Mouse (Mus musculus) forebrain, embryonic 16.5 days (tissue): ENCODE measurements around the gene Gm28043. TPM values are rescaled to one million over a fixed set of nuclear protein-coding genes. Genes with fewer than 3 reads are reported as not detected.

Experiments used
- ATAC-seq: fragments of 200-750 bp; cut with Nextera tagmentation; 2 replicates; pipeline ENCODE4 v1.8.0; 2017; ENCODE audit warnings: mild to moderate bottlenecking, moderate library complexity
- H3K27ac ChIP-seq: fragments of 300-500 bp; sonication (generic); 2 replicates; pipeline ENCODE4 v1.5.1; 2014; ENCODE audit warnings: low read length, control low read depth
- H3K27me3 ChIP-seq: fragments of 300-500 bp; sonication (generic); replicated peaks from 2 replicates; pipeline ENCODE4 v1.6.1; 2014; ENCODE audit warnings: low read length; ENCODE audit not compliant: control insufficient read depth, insufficient read depth
- H3K36me3 ChIP-seq: fragments of 300-500 bp; sonication (generic); 2 replicates; pipeline ENCODE4 v1.6.1; 2014; ENCODE audit not compliant: control insufficient read depth, insufficient read depth
- H3K4me1 ChIP-seq: fragments of 300-500 bp; sonication (generic); replicated peaks from 2 replicates; pipeline ENCODE4 v1.6.1; 2014; ENCODE audit warnings: low read length; ENCODE audit not compliant: control insufficient read depth, insufficient read depth
- H3K4me2 ChIP-seq: fragments of 300-500 bp; sonication (generic); 2 replicates; pipeline ENCODE4 v1.6.1; 2014; ENCODE audit warnings: mild to moderate bottlenecking, low read length, control low read depth
- H3K4me3 ChIP-seq: fragments of 300-500 bp; sonication (generic); replicated peaks from 2 replicates; pipeline ENCODE4 v1.5.1; 2014; ENCODE audit warnings: mild to moderate bottlenecking, low read length, control low read depth
- H3K9ac ChIP-seq: fragments of 300-500 bp; sonication (generic); replicated peaks from 2 replicates; pipeline ENCODE4 v1.6.1; 2014; ENCODE audit warnings: low read depth, low read length, control low read depth
- H3K9me3 ChIP-seq: fragments of 300-500 bp; sonication (generic); 2 replicates; pipeline ENCODE4 v1.6.1; 2016; ENCODE audit warnings: low read length; ENCODE audit not compliant: control insufficient read depth
- WGBS: fragments of 180-500 bp; shearing (Covaris S2); extraction: QIAGEN DNeasy Blood & Tissue Kit; methylation state at CpG from one replicate; pipeline ENCODE4 v1.1.7; 2014; 5-methylcytosine and 5-hydroxymethylcytosine counted together
- polyA plus RNA-seq: library from polyadenylated mRNA; unstranded; fragments of >200 nt; fragmentation: Nextera tagmentation; extraction: Ambion mirVana; gene quantifications from 2 replicates; pipeline ENCODE4 v1.2.1, GENCODE M21; 2015

Gene Gm28043
- polyA plus RNA-seq, 1 experiment from 2014 or later: 2.6 TPM

DNA sequence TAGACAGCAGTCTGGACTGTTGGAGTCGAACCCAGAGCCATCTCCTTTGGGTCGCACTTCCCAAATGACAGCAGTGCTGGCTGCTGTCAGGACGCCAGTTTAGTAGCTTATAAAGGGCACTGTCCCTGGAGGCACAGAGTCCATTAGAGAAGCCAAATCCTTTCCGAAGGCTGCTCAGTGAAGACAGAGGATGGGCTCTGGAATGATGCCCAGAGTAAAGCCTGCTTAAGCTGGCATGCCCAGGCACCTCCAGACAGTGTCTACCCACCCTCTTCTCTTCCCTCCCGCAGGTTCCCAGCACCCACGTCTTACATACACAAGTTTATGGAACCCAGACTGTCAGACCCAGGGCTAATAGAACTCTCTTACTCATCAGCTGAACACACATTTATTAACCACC is 109.9 kb downstream of the Gm28043 start:
- peak; percentile 52 for ATAC-seq
- H3K4me3 ChIP-seq: no peak overlapping the region
- no peaks in the 10 kb centered on the region for H3K27me3 ChIP-seq
- no peaks in the 10 kb centered on the region for H3K9me3 ChIP-seq
- no peaks in the 10 kb centered on the region for H3K36me3 ChIP-seq
- WGBS: 37% methylated on average over 6 of the region's 6 CpGs
- H3K4me2 ChIP-seq: no peak overlapping the region
- no peak overlapping the region for H3K27ac ChIP-seq
- H3K9ac ChIP-seq: no peak overlapping the region
- H3K4me1 ChIP-seq: peaks cover 18% of the 10 kb centered on the region

DNA sequence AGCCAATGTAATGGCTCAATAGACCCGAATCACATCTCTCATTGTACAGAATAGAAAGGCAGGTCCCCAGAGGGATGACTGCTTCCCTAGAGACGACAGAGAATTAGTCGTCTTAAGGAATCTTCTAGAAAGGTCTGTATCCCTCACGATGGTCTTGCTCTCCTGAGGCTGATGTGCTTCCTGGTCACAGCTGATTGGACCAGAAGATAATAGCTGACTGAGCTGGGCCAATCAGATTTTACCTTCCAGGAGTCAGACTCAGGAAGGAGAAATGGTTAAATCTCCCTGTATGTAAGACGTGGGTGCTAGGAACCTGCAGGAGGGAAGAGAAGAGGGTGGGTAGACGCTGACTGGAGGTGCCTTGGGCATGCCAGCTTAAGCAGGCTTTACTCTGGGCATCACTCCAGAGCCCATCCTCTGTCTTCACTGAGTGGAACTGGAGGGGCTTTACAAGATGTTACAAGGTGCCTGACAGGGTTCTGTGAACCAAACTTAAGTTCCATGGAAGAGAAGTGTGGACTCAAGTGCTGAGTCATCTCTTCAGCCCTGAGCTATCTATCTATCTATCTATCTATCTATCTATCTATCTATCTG is 110.4 kb downstream of the Gm28043 start:
- Histone ChIP-seq H3K9ac (no peak overlapping the region), H3K4me2 (no peak overlapping the region), H3K27me3 (no peaks in the 10 kb centered on the region), H3K4me1 (peaks cover 16% of the 10 kb centered on the region), H3K4me3 (no peak overlapping the region), H3K27ac (no peak overlapping the region), H3K36me3 (no peaks in the 10 kb centered on the region), H3K9me3 (no peaks in the 10 kb centered on the region)
- 69% methylated on average over 6 of the region's 6 CpGs for WGBS
- peak; percentile 18; the same call in 1 of the 2 replicates for ATAC-seq

DNA sequence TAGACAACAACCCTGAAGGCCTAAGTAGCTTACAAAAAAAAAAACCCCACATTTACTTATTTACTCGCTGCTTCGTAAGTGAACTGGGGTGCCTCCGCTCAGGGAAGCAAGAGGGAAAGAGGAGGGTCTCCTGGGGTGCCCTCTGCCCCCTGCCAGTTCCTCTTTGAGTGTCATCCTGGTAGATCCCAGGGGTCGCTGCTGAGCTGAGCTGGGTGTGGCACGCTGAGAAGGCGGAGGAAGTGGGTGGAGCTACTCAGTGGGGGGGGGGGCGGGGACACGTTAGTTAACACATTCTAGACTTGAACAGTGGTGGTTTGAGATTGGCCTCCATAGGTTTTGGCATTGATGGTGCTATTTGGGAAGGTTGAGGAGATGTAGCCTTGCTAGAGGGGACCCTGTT is 113.4 kb downstream of the Gm28043 start:
- Histone ChIP-seq H3K4me1 (peaks cover 30% of the 10 kb centered on the region), H3K4me3 (no peak overlapping the region), H3K4me2 (no peak overlapping the region), H3K36me3 (no peaks in the 10 kb centered on the region), H3K9me3 (no peaks in the 10 kb centered on the region), H3K9ac (no peak overlapping the region), H3K27ac (no peak overlapping the region), H3K27me3 (no peaks in the 10 kb centered on the region)
- 57% methylated on average over 8 of the region's 8 CpGs for WGBS
- no peak for ATAC-seq

- peak; percentile 67 for ATAC-seq
Observed at GRCm38 (mm10) chr17:29730510-29731265, 116.0 kb downstream of the Gm28043 start.

GRCm38 (mm10) chr17:29731266-29731952 is 116.7 kb downstream of the Gm28043 start:
- Histone ChIP-seq H3K9ac (no peak overlapping the region), H3K4me2 (no peak overlapping the region), H3K4me1 (peaks cover 34% of the 10 kb centered on the region), H3K27ac (peak overlapping the region; percentile 83), H3K9me3 (no peaks in the 10 kb centered on the region), H3K27me3 (no peaks in the 10 kb centered on the region), H3K36me3 (no peaks in the 10 kb centered on the region), H3K4me3 (no peak overlapping the region)
- ATAC-seq: no peak
- 39% methylated on average over 12 of the region's 12 CpGs for WGBS

More at GRCm38 (mm10) chr17:29730510-29731265, 116.0 kb downstream of the Gm28043 start:
- Histone ChIP-seq H3K36me3 (no peaks in the 10 kb centered on the region), H3K27ac (peak overlapping the region; percentile 83), H3K9me3 (no peaks in the 10 kb centered on the region), H3K9ac (peak overlapping the region; percentile 30), H3K27me3 (no peaks in the 10 kb centered on the region), H3K4me1 (peaks cover 27% of the 10 kb centered on the region), H3K4me2 (no peak overlapping the region), H3K4me3 (no peak overlapping the region)
- WGBS: 8% methylated on average over 13 of the region's 13 CpGs

GRCm38 (mm10) chr17:29731953-29732325 is 117.3 kb downstream of the Gm28043 start:
- 35% methylated on average over 6 of the region's 6 CpGs for WGBS
- ATAC-seq: peak; percentile 59
- H3K27ac ChIP-seq: peak overlapping the region; percentile 83

DNA sequence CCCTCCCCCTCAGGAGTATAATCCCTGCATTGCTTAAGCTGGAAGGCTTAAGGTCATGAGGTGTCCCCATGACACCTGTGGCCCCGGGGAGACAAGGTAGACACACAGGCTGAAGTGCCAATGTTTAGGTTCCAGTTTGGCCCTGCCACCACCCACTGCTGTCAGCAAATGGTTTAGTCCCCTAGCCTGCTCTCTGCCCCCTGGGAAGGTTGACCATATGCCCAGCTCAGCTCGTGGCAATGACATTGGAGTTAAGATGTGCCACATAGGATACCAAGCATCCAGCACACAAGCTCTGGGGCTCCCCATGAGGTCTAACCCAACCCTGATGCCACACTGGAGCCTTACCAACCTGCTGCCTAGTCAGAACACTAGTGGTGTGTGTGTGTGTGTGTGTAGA is 117.8 kb downstream of the Gm28043 start:
- H3K9me3 ChIP-seq: no peaks in the 10 kb centered on the region
- H3K27me3 ChIP-seq: no peaks in the 10 kb centered on the region
- no peak for ATAC-seq
- peaks cover 42% of the 10 kb centered on the region for H3K4me1 ChIP-seq
- peak overlapping the region; percentile 52 for H3K27ac ChIP-seq
- 78% methylated on average over 2 of the region's 2 CpGs for WGBS
- H3K4me3 ChIP-seq: no peak overlapping the region
- no peak overlapping the region for H3K9ac ChIP-seq
- no peak overlapping the region for H3K4me2 ChIP-seq
- no peaks in the 10 kb centered on the region for H3K36me3 ChIP-seq

More at GRCm38 (mm10) chr17:29731953-29732325, 117.3 kb downstream of the Gm28043 start:
- no peak overlapping the region for H3K4me3 ChIP-seq
- H3K9ac ChIP-seq: no peak overlapping the region
- no peaks in the 10 kb centered on the region for H3K9me3 ChIP-seq
- H3K27me3 ChIP-seq: no peaks in the 10 kb centered on the region
- no peak overlapping the region for H3K4me2 ChIP-seq
- H3K36me3 ChIP-seq: no peaks in the 10 kb centered on the region
- peaks cover 39% of the 10 kb centered on the region for H3K4me1 ChIP-seq

DNA sequence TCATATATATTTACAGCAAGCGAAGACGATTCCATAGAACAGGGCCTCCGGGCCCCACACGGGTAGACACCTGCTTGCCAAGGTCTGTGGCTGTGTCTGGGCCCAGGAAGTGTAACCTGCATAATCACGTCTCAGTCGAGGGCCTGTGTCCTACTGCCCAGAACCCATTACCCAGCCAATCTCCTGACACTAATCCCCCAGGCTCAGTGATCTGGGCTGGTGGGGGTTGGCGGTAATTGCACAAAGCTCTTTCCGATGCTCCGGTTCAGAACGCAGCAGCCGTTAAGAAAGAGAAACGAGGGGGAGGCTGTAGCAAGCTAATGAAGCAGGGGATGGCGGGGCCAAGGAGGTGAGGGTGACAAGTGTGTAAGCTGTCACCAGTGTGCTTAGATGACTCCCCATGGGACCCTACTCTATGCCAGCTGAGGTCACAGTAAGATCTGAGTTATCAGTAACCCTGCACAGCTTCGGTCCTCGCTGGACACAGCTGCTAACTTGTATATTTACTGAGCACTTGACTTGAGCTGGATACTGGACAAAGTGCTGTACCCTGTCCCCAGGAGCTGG is 121.9 kb downstream of the Gm28043 start:
- H3K27ac ChIP-seq: peak overlapping the region; percentile 68
- peak; percentile 11; the same call in 1 of the 2 replicates for ATAC-seq
- H3K36me3 ChIP-seq: no peaks in the 10 kb centered on the region
- peak overlapping the region; percentile 26; the same call in 1 of the 2 replicates for H3K9ac ChIP-seq
- peaks cover 36% of the 10 kb centered on the region for H3K4me1 ChIP-seq
- H3K27me3 ChIP-seq: no peaks in the 10 kb centered on the region
- H3K9me3 ChIP-seq: no peaks in the 10 kb centered on the region
- H3K4me3 ChIP-seq: no peak overlapping the region
- 13% methylated on average over 15 of the region's 15 CpGs for WGBS
- H3K4me2 ChIP-seq: no peak overlapping the region
